Mouse (Mus musculus) neural tube, embryonic 12.5 days (tissue): ENCODE measurements around the gene Agbl4. TPM values are rescaled to one million over a fixed set of nuclear protein-coding genes. Genes with fewer than 3 reads are reported as not detected.

Experiments
- ATAC-seq: fragments of 200-750 bp; cut with Nextera tagmentation; 2 replicates; pipeline ENCODE4 v1.8.0; 2017; ENCODE audit warnings: low read depth, mild to moderate bottlenecking, moderate TSS enrichment, moderate library complexity; ENCODE audit not compliant: low FRiP score
- H3K27ac ChIP-seq: fragments of 300-500 bp; sonication (generic); 2 replicates; pipeline ENCODE4 v1.5.1; 2016
- H3K27me3 ChIP-seq: fragments of 300-500 bp; sonication (generic); replicated peaks from 2 replicates; pipeline ENCODE4 v1.6.1; 2016; ENCODE audit warnings: mild to moderate bottlenecking
- H3K36me3 ChIP-seq: fragments of 300-500 bp; sonication (generic); 2 replicates; pipeline ENCODE4 v1.6.1; 2016; ENCODE audit warnings: mild to moderate bottlenecking
- H3K4me1 ChIP-seq: fragments of 300-500 bp; sonication (generic); 2 replicates; pipeline ENCODE4 v1.6.1; 2016
- H3K4me2 ChIP-seq: fragments of 300-500 bp; sonication (generic); replicated peaks from 2 replicates; pipeline ENCODE4 v1.6.1; 2016; ENCODE audit warnings: mild to moderate bottlenecking
- H3K4me3 ChIP-seq: fragments of 300-500 bp; sonication (generic); 2 replicates; pipeline ENCODE4 v1.5.1; 2016
- H3K9ac ChIP-seq: fragments of 300-500 bp; sonication (generic); 2 replicates; pipeline ENCODE4 v1.6.1; 2016; ENCODE audit warnings: mild to moderate bottlenecking
- H3K9me3 ChIP-seq: fragments of 300-500 bp; sonication (generic); 2 replicates; pipeline ENCODE4 v1.6.1; 2016; ENCODE audit warnings: mild to moderate bottlenecking
- whole genome bisulfite sequencing: fragments of 180-500 bp; shearing (Covaris S2); methylation state at CpG from one replicate; pipeline ENCODE4 v1.1.7; 2016; 5-methylcytosine and 5-hydroxymethylcytosine counted together
- polyA plus RNA-seq: library from polyadenylated mRNA; unstranded; fragments of >200 nt; fragmentation: Nextera tagmentation; extraction: Ambion mirVana; gene quantifications from 2 replicates; pipeline ENCODE4 v1.2.1, GENCODE M21; 2016

Gene Agbl4
- polyA plus RNA-seq, 1 experiment from 2014 or later, result 1.5 TPM

GRCm38 (mm10) chr4:111367771-111368170 lies 970.3 kb downstream of the Agbl4 start:
- Histone ChIP-seq H3K9ac (no peak overlapping the region), H3K27me3 (no peaks in the 10 kb centered on the region), H3K4me3 (no peak overlapping the region), H3K36me3 (no peaks in the 10 kb centered on the region), H3K9me3 (no peaks in the 10 kb centered on the region), H3K4me1 (no peaks in the 10 kb centered on the region), H3K27ac (no peak overlapping the region), H3K4me2 (no peak overlapping the region)
- 85% methylated on average over 2 of the region's 2 CpGs for WGBS
- ATAC-seq, result no peak

DNA sequence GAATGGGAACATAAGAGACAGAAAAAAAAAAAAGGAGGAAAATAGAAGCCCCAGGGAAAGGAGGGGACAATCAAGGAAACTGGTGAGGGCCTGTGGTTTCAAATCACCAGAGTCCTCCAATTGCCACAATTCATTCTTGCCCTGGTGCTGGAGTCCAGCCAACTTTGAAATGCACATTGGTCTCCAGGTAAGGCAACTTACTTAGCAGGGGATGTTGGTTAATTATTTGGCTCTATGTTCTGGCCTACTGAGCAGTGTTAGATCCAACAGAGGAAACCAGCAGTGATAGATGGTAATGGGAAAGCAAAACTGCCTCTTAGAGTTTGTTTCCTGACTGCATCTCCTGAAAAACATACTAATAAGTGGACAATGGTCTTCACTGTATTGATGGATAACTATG lies 979.7 kb downstream of the Agbl4 start:
- Histone ChIP-seq H3K27ac (no peak overlapping the region), H3K36me3 (no peaks in the 10 kb centered on the region), H3K9me3 (no peaks in the 10 kb centered on the region), H3K27me3 (no peaks in the 10 kb centered on the region), H3K4me3 (no peak overlapping the region), H3K4me2 (no peak overlapping the region), H3K4me1 (no peaks in the 10 kb centered on the region), H3K9ac (no peak overlapping the region)
- ATAC-seq, result no peak

- 92% methylated on average over 3 of the region's 3 CpGs for WGBS
- H3K36me3 ChIP-seq, result no peaks in the 10 kb centered on the region
- H3K9ac ChIP-seq, result no peak overlapping the region
- H3K27ac ChIP-seq, result no peak overlapping the region
- H3K4me2 ChIP-seq, result no peak overlapping the region
- H3K4me3 ChIP-seq, result no peak overlapping the region
- no peaks in the 10 kb centered on the region for H3K9me3 ChIP-seq
- no peak for ATAC-seq
- H3K27me3 ChIP-seq, result no peaks in the 10 kb centered on the region
- H3K4me1 ChIP-seq, result no peaks in the 10 kb centered on the region
These were observed 980.6 kb downstream of the Agbl4 start for GRCm38 (mm10) chr4:111378071-111378470.

DNA sequence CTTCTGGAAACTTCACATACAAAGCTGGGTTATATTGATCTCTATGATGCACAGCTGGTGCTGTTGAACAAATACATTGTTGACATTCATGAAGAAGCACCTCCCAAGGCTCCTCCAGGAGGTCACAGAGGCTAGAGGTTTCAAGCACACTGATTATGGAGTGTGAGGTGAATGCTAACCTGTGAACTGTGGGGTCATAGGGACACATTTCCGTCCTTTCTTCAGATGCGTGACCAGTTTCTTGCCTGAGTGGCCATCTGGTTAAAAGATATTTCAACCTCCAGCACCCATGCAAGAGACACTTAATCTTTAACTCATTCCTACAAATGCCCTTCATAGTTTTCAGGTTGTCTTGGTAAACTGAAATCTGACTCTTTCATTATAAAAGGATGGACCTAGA lies 985.6 kb downstream of the Agbl4 start:
- ATAC-seq, result no peak
- Histone ChIP-seq H3K27ac (no peak overlapping the region), H3K27me3 (no peaks in the 10 kb centered on the region), H3K9ac (no peak overlapping the region), H3K36me3 (no peaks in the 10 kb centered on the region), H3K4me3 (no peak overlapping the region), H3K9me3 (no peaks in the 10 kb centered on the region), H3K4me1 (no peaks in the 10 kb centered on the region), H3K4me2 (no peak overlapping the region)
- WGBS, result 82% methylated on average over 2 of the region's 2 CpGs

DNA sequence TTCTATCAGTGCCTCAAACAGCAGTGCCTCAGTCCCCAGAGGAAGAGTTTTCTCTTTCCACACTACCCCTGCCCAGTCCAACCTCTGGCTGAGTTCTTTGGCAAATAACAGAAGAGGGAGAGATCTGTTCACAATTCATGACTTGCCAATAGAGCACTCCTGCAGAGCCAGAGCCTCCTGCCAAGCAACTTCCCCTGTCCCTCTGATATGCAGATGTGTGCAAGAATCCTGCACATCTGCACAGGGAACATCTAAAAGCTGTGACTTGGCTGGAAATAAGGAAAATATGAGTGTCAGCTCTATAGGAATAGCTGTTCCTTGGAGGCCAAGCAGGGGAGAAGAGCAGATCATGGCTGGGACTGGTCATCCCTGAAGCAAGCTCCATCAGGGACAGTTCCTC lies 993.3 kb downstream of the Agbl4 start:
- H3K27ac ChIP-seq, result no peak overlapping the region
- H3K9me3 ChIP-seq, result no peaks in the 10 kb centered on the region
- H3K9ac ChIP-seq, result no peak overlapping the region
- no peak overlapping the region for H3K4me3 ChIP-seq
- no peak overlapping the region for H3K4me2 ChIP-seq
- ATAC-seq, result no peak
- H3K36me3 ChIP-seq, result no peaks in the 10 kb centered on the region
- H3K27me3 ChIP-seq, result no peaks in the 10 kb centered on the region
- no peaks in the 10 kb centered on the region for H3K4me1 ChIP-seq

DNA sequence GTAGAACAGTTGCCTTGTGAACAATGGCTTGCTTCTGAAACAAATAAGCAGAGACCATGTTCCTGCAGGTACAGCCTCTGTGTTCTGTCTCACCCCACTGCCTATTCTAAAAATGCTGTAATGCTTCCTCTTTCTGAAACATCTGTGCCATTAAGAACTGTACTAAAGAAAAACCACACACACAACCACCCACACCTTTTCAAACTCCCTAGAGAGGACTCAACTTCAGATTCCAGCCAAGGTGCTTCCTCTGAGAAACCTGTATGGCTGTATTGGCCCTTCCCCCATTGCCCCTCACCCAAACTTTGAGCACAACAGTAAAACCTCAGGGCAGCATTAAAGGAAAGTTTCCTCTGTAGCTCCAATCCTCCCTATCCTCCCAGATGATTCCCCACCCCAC lies 1002.3 kb downstream of the Agbl4 start:
- no peak for ATAC-seq
- no peak overlapping the region for H3K9ac ChIP-seq
- no peak overlapping the region for H3K4me3 ChIP-seq
- H3K36me3 ChIP-seq, result no peaks in the 10 kb centered on the region
- no peak overlapping the region for H3K4me2 ChIP-seq
- H3K27me3 ChIP-seq, result no peaks in the 10 kb centered on the region
- no peaks in the 10 kb centered on the region for H3K9me3 ChIP-seq
- no peak overlapping the region for H3K27ac ChIP-seq
- no peaks in the 10 kb centered on the region for H3K4me1 ChIP-seq

DNA sequence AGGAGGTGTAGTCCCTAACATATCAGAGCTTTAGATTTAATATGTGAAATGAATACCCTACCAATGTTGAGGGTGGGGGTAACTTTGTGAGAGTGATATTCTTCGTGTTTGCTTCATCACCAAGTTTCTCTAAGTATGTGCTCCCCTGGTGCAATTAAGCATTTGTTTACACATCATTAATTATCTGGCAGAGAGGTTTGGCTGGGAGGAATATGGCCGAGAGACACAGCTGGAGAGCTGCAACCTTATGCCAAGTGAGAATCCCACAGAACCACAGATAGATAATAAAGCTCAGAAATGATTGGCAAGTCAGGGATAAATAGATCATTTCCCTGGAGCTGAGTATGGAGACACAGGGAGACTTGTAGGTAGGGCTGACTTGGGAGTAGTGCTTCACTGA lies 1003.2 kb downstream of the Agbl4 start:
- WGBS, result 54% methylated on average over 2 of the region's 2 CpGs
- no peak overlapping the region for H3K27ac ChIP-seq
- no peaks in the 10 kb centered on the region for H3K4me1 ChIP-seq
- H3K9ac ChIP-seq, result no peak overlapping the region
- H3K4me2 ChIP-seq, result no peak overlapping the region
- H3K36me3 ChIP-seq, result no peaks in the 10 kb centered on the region
- H3K27me3 ChIP-seq, result no peaks in the 10 kb centered on the region
- H3K4me3 ChIP-seq, result no peak overlapping the region
- H3K9me3 ChIP-seq, result no peaks in the 10 kb centered on the region
- ATAC-seq, result no peak

DNA sequence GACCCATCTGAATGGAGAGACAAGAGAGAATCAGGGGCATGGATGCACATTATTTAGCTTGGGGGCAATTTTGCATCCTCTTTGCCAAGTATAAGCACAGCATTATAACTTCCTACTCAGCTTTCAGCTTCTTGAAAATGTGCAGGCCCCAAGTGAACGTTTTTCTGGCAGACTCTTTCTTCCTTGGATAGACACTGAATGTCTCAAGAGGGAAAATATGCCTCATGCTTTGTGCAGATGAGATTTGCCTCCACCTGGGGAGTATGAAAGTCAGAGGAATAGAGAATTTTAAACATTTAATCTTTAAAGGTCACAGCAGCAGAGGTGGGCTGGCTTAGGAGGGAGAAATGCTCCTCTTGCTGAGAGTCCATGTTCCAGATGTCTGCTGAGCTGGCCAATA lies 1005.8 kb downstream of the Agbl4 start:
- Histone ChIP-seq H3K27ac (no peak overlapping the region), H3K4me2 (no peak overlapping the region), H3K9me3 (no peaks in the 10 kb centered on the region), H3K4me3 (no peak overlapping the region), H3K27me3 (no peaks in the 10 kb centered on the region), H3K9ac (no peak overlapping the region), H3K4me1 (no peaks in the 10 kb centered on the region), H3K36me3 (no peaks in the 10 kb centered on the region)
- WGBS, result 60% methylated on average over 1 of the region's 1 CpGs
- no peak for ATAC-seq

- Histone ChIP-seq H3K4me3 (no peak overlapping the region), H3K4me1 (peaks cover 2% of the 10 kb centered on the region), H3K4me2 (no peak overlapping the region), H3K27me3 (no peaks in the 10 kb centered on the region), H3K9me3 (no peaks in the 10 kb centered on the region), H3K9ac (no peak overlapping the region), H3K36me3 (no peaks in the 10 kb centered on the region), H3K27ac (no peak overlapping the region)
- 83% methylated on average over 4 of the region's 4 CpGs for WGBS
- ATAC-seq, result no peak
These were observed 1013.3 kb downstream of the Agbl4 start for GRCm38 (mm10) chr4:111410731-111411130.

- peak; percentile 48 for ATAC-seq
- WGBS, result 2% methylated on average over 6 of the region's 6 CpGs
- H3K27me3 ChIP-seq, result no peaks in the 10 kb centered on the region
- H3K36me3 ChIP-seq, result peaks cover 13% of the 10 kb centered on the region
- H3K9ac ChIP-seq, result peak overlapping the region; percentile 49; the same call in 1 of the 2 replicates
- peak overlapping the region; percentile 86 for H3K4me2 ChIP-seq
- peaks cover 15% of the 10 kb centered on the region for H3K4me1 ChIP-seq
- no peaks in the 10 kb centered on the region for H3K9me3 ChIP-seq
- H3K4me3 ChIP-seq, result peak overlapping the region; percentile 89
- H3K27ac ChIP-seq, result no peak overlapping the region
These were observed 1016.9 kb downstream of the Agbl4 start for GRCm38 (mm10) chr4:111414399-111414798.

DNA sequence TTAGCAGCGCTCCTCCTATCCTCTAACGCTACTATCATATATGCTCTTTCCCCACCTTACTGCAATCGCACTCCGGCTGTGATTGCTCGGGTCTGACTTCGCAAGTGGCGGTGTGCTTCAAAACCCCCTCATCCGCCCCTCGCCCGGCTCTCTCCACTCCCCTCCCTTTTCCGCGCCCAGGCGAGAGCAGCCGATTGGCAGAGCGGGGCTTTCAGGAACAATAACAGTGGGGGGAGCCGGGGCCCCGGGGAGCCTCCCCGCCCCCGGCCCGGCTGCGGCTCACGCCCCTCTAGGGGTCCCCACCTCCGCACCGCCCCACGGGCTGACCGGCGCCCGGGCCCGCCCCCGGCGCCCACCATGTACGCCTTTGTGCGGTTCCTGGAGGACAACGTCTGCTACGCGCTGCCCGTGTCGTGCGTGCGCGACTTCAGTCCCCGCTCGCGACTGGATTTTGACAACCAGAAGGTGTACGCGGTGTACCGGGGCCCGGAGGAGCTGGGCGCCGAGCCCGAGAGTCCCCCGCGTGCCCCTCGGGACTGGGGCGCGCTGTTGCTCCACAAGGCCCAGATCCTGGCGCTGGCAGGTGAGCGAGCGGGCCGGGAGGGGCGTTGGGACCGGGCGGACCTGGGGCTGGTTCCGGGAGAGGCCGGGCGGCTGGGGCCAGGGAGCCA lies 1017.5 kb downstream of the Agbl4 start, which contains the start of gene Bend5:
Gene Bend5 (plus strand): TSS at position 189 of the 671 bp plus-strand sequence.
- peak within 1 kb of the TSS; percentile 86 for H3K4me2 ChIP-seq
- peak; percentile 97 for ATAC-seq
- peak within 1 kb of the TSS; percentile 93 for H3K9ac ChIP-seq
- H3K4me3 ChIP-seq, result peak within 1 kb of the TSS; percentile 89
- peak within 1 kb of the TSS; percentile 29; the same call in 1 of the 2 replicates for H3K27ac ChIP-seq
- no peaks in the 10 kb centered on the region for H3K9me3 ChIP-seq
- peaks cover 15% of the 10 kb centered on the region for H3K4me1 ChIP-seq
- H3K36me3 ChIP-seq, result peaks cover 16% of the 10 kb centered on the region
- no peaks in the 10 kb centered on the region for H3K27me3 ChIP-seq
- WGBS, result under 1% methylated on average over 66 of the region's 66 CpGs

GRCm38 (mm10) chr4:111416126-111416525 lies 1018.7 kb downstream of the Agbl4 start:
- Histone ChIP-seq H3K27ac (no peak overlapping the region), H3K27me3 (no peaks in the 10 kb centered on the region), H3K36me3 (peaks cover 16% of the 10 kb centered on the region), H3K4me1 (peaks cover 15% of the 10 kb centered on the region), H3K9me3 (no peaks in the 10 kb centered on the region), H3K4me2 (peak overlapping the region; percentile 86), H3K9ac (peak overlapping the region; percentile 93), H3K4me3 (peak overlapping the region; percentile 89)
- ATAC-seq, result no peak
- WGBS, result 77% methylated on average over 3 of the region's 3 CpGs

DNA sequence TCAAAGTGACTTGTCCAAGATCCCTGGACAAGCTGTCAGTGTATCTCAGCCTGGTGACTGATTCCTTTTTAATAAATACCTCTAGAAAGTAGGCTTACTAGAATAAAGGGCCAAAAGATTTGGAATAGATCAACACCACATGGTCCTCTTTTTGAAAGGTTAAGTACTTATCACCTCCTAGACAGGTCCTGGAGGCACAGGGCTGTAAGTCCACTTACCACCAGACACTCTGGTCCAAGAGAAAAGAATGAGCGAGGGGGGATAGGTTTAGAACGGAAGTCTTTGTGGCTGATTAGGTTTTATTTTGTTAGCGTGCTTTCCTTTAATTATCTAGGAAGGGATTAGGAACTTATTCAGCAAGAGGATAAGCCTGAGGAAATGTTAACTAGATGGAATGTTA lies 1019.1 kb downstream of the Agbl4 start:
- Histone ChIP-seq H3K9me3 (no peaks in the 10 kb centered on the region), H3K9ac (no peak overlapping the region), H3K36me3 (peaks cover 16% of the 10 kb centered on the region), H3K27ac (no peak overlapping the region), H3K4me2 (peak overlapping the region; percentile 86), H3K27me3 (no peaks in the 10 kb centered on the region), H3K4me1 (peaks cover 15% of the 10 kb centered on the region), H3K4me3 (peak overlapping the region; percentile 89; the same call in 1 of the 2 replicates)
- no peak for ATAC-seq
- 89% methylated on average over 3 of the region's 3 CpGs for WGBS
